Mouse (Mus musculus): ENCODE data around the gene Zbed5. TPM values are rescaled to one million over a fixed set of nuclear protein-coding genes. Genes with fewer than 3 reads are reported as not detected.

Zbed5 gene
- polyA plus RNA-seq (2015; fragmentation: Nextera tagmentation; extraction: Ambion mirVana) = 12.9 and 13.3 TPM in 2 replicates

- no peaks in the 10 kb centered on the region for H3K9me3 ChIP-seq
- H3K9ac ChIP-seq = peak within 1 kb of the TSS; percentile 72
- ATAC-seq (ENCODE audit: low read depth) = peak; percentile 98
- no peaks in the 10 kb centered on the region; the same call in 1 of the 2 replicates for H3K27me3 ChIP-seq
- 0 out of 2 replicates have a peak, but pooled peaks cover 1% of the 10 kb centered on the region for H3K36me3 ChIP-seq
- H3K4me3 ChIP-seq = peak within 1 kb of the TSS; percentile 68
- WGBS = 3% methylated on average over 44 of the region's 44 CpGs
- H3K27ac ChIP-seq (replicated peaks) = no peak within 1 kb of the TSS; the same call in 1 of the 2 replicates
- H3K4me1 ChIP-seq (replicated peaks) = peaks cover 14% of the 10 kb centered on the region
- H3K4me2 ChIP-seq = peak within 1 kb of the TSS; percentile 80
These were observed at the start of gene Zbed5 for GRCm38 (mm10) chr5:129895198-129896088. Gene Zbed5 (plus strand): TSS chr5:129895723.

GRCm38 (mm10) chr5:129846752-129847557, 48.6 kb upstream of the Zbed5 start, which contains the start of gene Sumf2:
Gene Sumf2 (plus strand): TSS chr5:129846986.
- H3K27me3 ChIP-seq = no peaks in the 10 kb centered on the region
- peaks cover 22% of the 10 kb centered on the region for H3K4me1 ChIP-seq (replicated peaks)
- H3K4me3 ChIP-seq = peak within 1 kb of the TSS; percentile 72
- 12% methylated on average over 22 of the region's 22 CpGs for whole genome bisulfite sequencing
- peak within 1 kb of the TSS; percentile 65 for H3K4me2 ChIP-seq
- H3K9me3 ChIP-seq = no peaks in the 10 kb centered on the region
- H3K27ac ChIP-seq (replicated peaks) = peak within 1 kb of the TSS; percentile 85
- H3K36me3 ChIP-seq = peaks cover 25% of the 10 kb centered on the region
- peak within 1 kb of the TSS; percentile 84 for H3K9ac ChIP-seq
- ATAC-seq (ENCODE audit: low read depth) = peak; percentile 99

- H3K36me3 ChIP-seq = peaks cover 25% of the 10 kb centered on the region
- peak overlapping the region; percentile 65 for H3K4me2 ChIP-seq
- ATAC-seq (ENCODE audit: low read depth) = no peak
- H3K9ac ChIP-seq = peak overlapping the region; percentile 84
- peaks cover 22% of the 10 kb centered on the region for H3K4me1 ChIP-seq (replicated peaks)
- no peaks in the 10 kb centered on the region for H3K9me3 ChIP-seq
- WGBS = 69% methylated on average over 8 of the region's 8 CpGs
- no peak overlapping the region for H3K27ac ChIP-seq (replicated peaks)
- H3K4me3 ChIP-seq = peak overlapping the region; percentile 72
- no peaks in the 10 kb centered on the region for H3K27me3 ChIP-seq
These were observed 48.0 kb upstream of the Zbed5 start for GRCm38 (mm10) chr5:129847558-129847820.

GRCm38 (mm10) chr5:129855163-129855562, 40.4 kb upstream of the Zbed5 start:
- no peaks in the 10 kb centered on the region for H3K4me1 ChIP-seq (replicated peaks)
- ATAC-seq (ENCODE audit: low read depth) = no peak
- H3K36me3 ChIP-seq = peaks cover 58% of the 10 kb centered on the region
- no peak overlapping the region for H3K9ac ChIP-seq
- 53% methylated on average over 5 of the region's 5 CpGs for WGBS
- H3K9me3 ChIP-seq = no peaks in the 10 kb centered on the region
- no peaks in the 10 kb centered on the region for H3K27me3 ChIP-seq
- no peak overlapping the region for H3K27ac ChIP-seq (replicated peaks)
- H3K4me3 ChIP-seq = no peak overlapping the region
- no peak overlapping the region for H3K4me2 ChIP-seq

- Histone ChIP-seq H3K27me3 (no peaks in the 10 kb centered on the region), H3K36me3 (peaks cover 69% of the 10 kb centered on the region), H3K27ac (replicated peaks) (no peak overlapping the region), H3K9ac (no peak overlapping the region), H3K4me1 (replicated peaks) (no peaks in the 10 kb centered on the region), H3K4me3 (no peak overlapping the region), H3K4me2 (no peak overlapping the region), H3K9me3 (no peaks in the 10 kb centered on the region)
- ATAC-seq (ENCODE audit: low read depth) = no peak
- 89% methylated on average over 5 of the region's 5 CpGs for WGBS
These were observed 39.1 kb upstream of the Zbed5 start for GRCm38 (mm10) chr5:129856414-129856813.

GRCm38 (mm10) chr5:129862325-129862724, 33.2 kb upstream of the Zbed5 start:
- Histone ChIP-seq H3K36me3 (peaks cover 52% of the 10 kb centered on the region), H3K27me3 (no peaks in the 10 kb centered on the region), H3K4me1 (replicated peaks) (0 out of 2 replicates have a peak, but pooled peaks cover 3% of the 10 kb centered on the region), H3K4me3 (no peak overlapping the region), H3K27ac (replicated peaks) (no peak overlapping the region), H3K4me2 (no peak overlapping the region), H3K9ac (no peak overlapping the region), H3K9me3 (no peaks in the 10 kb centered on the region)
- WGBS = 95% methylated on average over 6 of the region's 6 CpGs
- ATAC-seq (ENCODE audit: low read depth) = no peak

GRCm38 (mm10) chr5:129864467-129864866, 31.1 kb upstream of the Zbed5 start:
- 12% methylated on average over 18 of the region's 18 CpGs for WGBS
- no peak overlapping the region for H3K27ac ChIP-seq (replicated peaks)
- H3K36me3 ChIP-seq = peaks cover 34% of the 10 kb centered on the region
- peak overlapping the region; percentile 33; the same call in 1 of the 2 replicates for H3K4me2 ChIP-seq
- H3K4me1 ChIP-seq (replicated peaks) = 0 out of 2 replicates have a peak, but pooled peaks cover 3% of the 10 kb centered on the region
- no peak overlapping the region for H3K4me3 ChIP-seq
- no peak overlapping the region for H3K9ac ChIP-seq
- no peaks in the 10 kb centered on the region for H3K9me3 ChIP-seq
- H3K27me3 ChIP-seq = no peaks in the 10 kb centered on the region
- ATAC-seq (ENCODE audit: low read depth) = no peak

- H3K36me3 ChIP-seq = peaks cover 20% of the 10 kb centered on the region
- 86% methylated on average over 12 of the region's 12 CpGs for WGBS
- no peak overlapping the region for H3K27ac ChIP-seq (replicated peaks)
These were observed 29.7 kb upstream of the Zbed5 start for GRCm38 (mm10) chr5:129865841-129866240.

GRCm38 (mm10) chr5:129869238-129869995, 26.1 kb upstream of the Zbed5 start:
- Histone ChIP-seq H3K27ac (replicated peaks) (no peak overlapping the region), H3K4me2 (no peak overlapping the region), H3K27me3 (no peaks in the 10 kb centered on the region), H3K4me3 (no peak overlapping the region), H3K9me3 (no peaks in the 10 kb centered on the region), H3K36me3 (no peaks in the 10 kb centered on the region), H3K4me1 (replicated peaks) (0 out of 2 replicates have a peak, but pooled peaks cover 1% of the 10 kb centered on the region), H3K9ac (no peak overlapping the region)
- WGBS = 88% methylated on average over 19 of the region's 19 CpGs
- ATAC-seq (ENCODE audit: low read depth) = no peak

More at GRCm38 (mm10) chr5:129865841-129866240, 29.7 kb upstream of the Zbed5 start:
- Histone ChIP-seq H3K27me3 (no peaks in the 10 kb centered on the region), H3K4me1 (replicated peaks) (0 out of 2 replicates have a peak, but pooled peaks cover 3% of the 10 kb centered on the region), H3K9ac (no peak overlapping the region), H3K4me3 (no peak overlapping the region), H3K9me3 (no peaks in the 10 kb centered on the region), H3K4me2 (no peak overlapping the region)
- no peak for ATAC-seq (ENCODE audit: low read depth)

- H3K9ac ChIP-seq = no peak overlapping the region
- H3K4me2 ChIP-seq = no peak overlapping the region
- 79% methylated on average over 2 of the region's 2 CpGs for WGBS
- H3K27me3 ChIP-seq = no peaks in the 10 kb centered on the region
- H3K36me3 ChIP-seq = no peaks in the 10 kb centered on the region
- no peak overlapping the region for H3K27ac ChIP-seq (replicated peaks)
- H3K4me3 ChIP-seq = no peak overlapping the region
- no peaks in the 10 kb centered on the region for H3K9me3 ChIP-seq
- ATAC-seq (ENCODE audit: low read depth) = no peak
- no peaks in the 10 kb centered on the region for H3K4me1 ChIP-seq (replicated peaks)
These were observed 24.3 kb upstream of the Zbed5 start for GRCm38 (mm10) chr5:129871238-129871637.

GRCm38 (mm10) chr5:129873942-129874341, 21.6 kb upstream of the Zbed5 start:
- H3K27ac ChIP-seq (replicated peaks) = no peak overlapping the region
- H3K4me2 ChIP-seq = no peak overlapping the region
- no peaks in the 10 kb centered on the region for H3K27me3 ChIP-seq
- WGBS = 85% methylated on average over 12 of the region's 12 CpGs
- no peak overlapping the region for H3K4me3 ChIP-seq
- H3K4me1 ChIP-seq (replicated peaks) = no peaks in the 10 kb centered on the region
- H3K9ac ChIP-seq = no peak overlapping the region
- H3K36me3 ChIP-seq = no peaks in the 10 kb centered on the region
- ATAC-seq (ENCODE audit: low read depth) = no peak
- no peaks in the 10 kb centered on the region for H3K9me3 ChIP-seq
